Mouse (Mus musculus) lung, adult 2 months (tissue): ENCODE measurements around the gene Drd4. TPM values are rescaled to one million over a fixed set of nuclear protein-coding genes. Genes with fewer than 3 reads are reported as not detected.
"Not testable (repeated sequence)": the region's sequence is repeated elsewhere in the genome, so short reads cannot be mapped to it uniquely, and the experiment has no call there.

Experiments used
- DNase-seq: peaks from one replicate; pipeline ENCODE4 v3.0.0; 2022
- H3K4me1 ChIP-seq: fragments of 200-500 bp; 2 replicates; pipeline ENCODE4 v1.6.1; 2011; ENCODE audit warnings: low read length; ENCODE audit not compliant: control insufficient read depth, insufficient read depth
- H3K4me3 ChIP-seq: fragments of 200-500 bp; replicated peaks from 2 replicates; pipeline ENCODE3; 2011; ENCODE audit warnings: low read depth, mild to moderate bottlenecking, control low read depth, low read length; ENCODE audit errors: extremely low read depth
- CTCF ChIP-seq: fragments of 200-500 bp; IDR thresholded peaks from 2 replicates; pipeline ENCODE4 v1.5.1; 2011; ENCODE audit warnings: mild to moderate bottlenecking, low read length, control low read depth; ENCODE audit not compliant: insufficient read depth
- POLR2A ChIP-seq: fragments of 200-500 bp; IDR thresholded peaks from 2 replicates; pipeline ENCODE4 v1.6.1; 2011; ENCODE audit warnings: low read depth, mild to moderate bottlenecking, control low read depth, low read length, borderline replicate concordance; ENCODE audit errors: extremely low read depth
- WGBS: fragments of 180-500 bp; shearing (Covaris S2); methylation state at CpG from one replicate; pipeline ENCODE4 v1.1.7; 2018; 5-methylcytosine and 5-hydroxymethylcytosine counted together
- polyA plus RNA-seq: library from polyadenylated mRNA; depleted of rRNA; stranded (reverse); fragments of >200 nt; gene quantifications from 2 replicates; pipeline ENCODE4 v1.2.3, GENCODE M21; 2012; rRNA removed

Gene Drd4
- not detected in 2 replicates for polyA plus RNA-seq

- 7% methylated on average over 46 of the region's 46 CpGs for WGBS
- no peak for TF ChIP-seq CTCF
- TF ChIP-seq POLR2A, result no peak
- no peak for DNase-seq
- Histone ChIP-seq H3K4me1 (peaks cover 15% of the 10 kb centered on the region), H3K4me3 (no peak within 1 kb of the TSS)
Observed at GRCm38 (mm10) chr7:141291921-141292582, at the start of gene Drd4. TSS of gene Drd4 (plus strand) at chr7:141292006.

DNA sequence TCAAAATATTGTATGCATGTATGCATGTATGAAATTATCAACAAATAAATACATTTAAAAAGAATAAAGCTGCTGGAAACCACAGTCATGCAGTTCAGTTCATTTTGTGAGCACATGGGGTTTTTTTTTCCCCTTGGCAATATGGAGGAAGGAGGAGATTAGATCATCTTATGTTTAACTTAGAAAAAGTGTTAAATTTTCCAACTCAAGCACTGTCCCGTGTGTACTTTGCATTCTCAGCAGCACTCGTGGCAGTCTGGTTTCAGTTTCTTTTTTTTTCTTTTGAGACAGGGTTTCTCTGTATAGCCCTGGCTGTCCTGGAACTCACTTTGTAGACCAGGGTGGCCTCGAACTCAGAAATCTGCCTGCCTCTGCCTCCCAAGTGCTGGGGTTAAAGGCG, 41.3 kb upstream of the Drd4 start:
- not testable (repeated sequence) for DNase-seq, H3K4me3 ChIP-seq, H3K4me1 ChIP-seq
- WGBS, result 63% methylated on average over 4 of the region's 4 CpGs

DNA sequence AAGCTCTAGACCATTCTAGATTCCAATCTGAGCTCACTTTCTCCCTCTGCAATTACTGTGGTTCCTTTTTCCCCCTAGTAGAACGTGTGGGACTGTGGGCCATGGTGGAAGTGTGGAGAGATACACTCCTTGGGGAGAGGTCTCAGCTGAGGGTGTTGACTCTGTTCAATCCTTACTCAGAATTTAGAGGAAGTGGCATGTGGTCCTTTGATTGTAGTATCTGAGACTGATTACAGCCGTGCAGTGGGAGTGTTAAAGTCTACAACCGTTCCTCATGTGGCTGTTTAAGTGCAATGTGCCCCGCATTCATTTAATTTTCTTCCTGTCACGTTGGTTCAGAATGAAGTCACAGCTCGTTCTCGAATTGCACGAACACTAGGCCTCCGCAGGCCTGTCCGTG, 35.6 kb upstream of the Drd4 start:
- 92% methylated on average over 10 of the region's 10 CpGs for WGBS
- no peak for DNase-seq
- TF ChIP-seq CTCF, result no peak
- no peak for TF ChIP-seq POLR2A
- no peak overlapping the region for H3K4me3 ChIP-seq
- H3K4me1 ChIP-seq, result no peaks in the 10 kb centered on the region

GRCm38 (mm10) chr7:141261480-141261879, 30.3 kb upstream of the Drd4 start:
- H3K4me1 ChIP-seq, result peaks cover 6% of the 10 kb centered on the region
- no peak for TF ChIP-seq POLR2A
- TF ChIP-seq CTCF, result no peak
- H3K4me3 ChIP-seq, result no peak overlapping the region
- no peak for DNase-seq
- 85% methylated on average over 3 of the region's 3 CpGs for WGBS

DNA sequence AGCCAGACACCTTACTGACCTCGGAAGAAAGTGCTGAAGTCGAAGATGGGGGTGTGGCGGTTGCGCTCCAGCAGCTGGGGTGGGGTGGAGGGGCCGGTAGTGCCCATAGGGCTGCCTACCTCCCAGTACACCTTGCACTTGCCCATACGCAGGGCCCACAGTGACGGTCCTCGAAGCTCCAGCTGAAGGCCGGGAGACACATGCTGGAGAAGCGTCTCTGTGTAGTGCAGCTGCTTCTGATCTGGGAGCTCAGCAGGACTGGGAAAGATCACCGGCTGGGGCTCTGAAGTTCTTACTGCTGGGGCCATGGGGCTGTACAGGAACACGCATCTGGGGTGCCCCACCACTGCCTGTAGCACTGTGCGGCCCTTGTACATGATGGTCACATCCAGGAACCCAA, 28.2 kb upstream of the Drd4 start:
- Histone ChIP-seq H3K4me1 (peaks cover 7% of the 10 kb centered on the region), H3K4me3 (no peak overlapping the region)
- TF ChIP-seq POLR2A, result no peak
- no peak for TF ChIP-seq CTCF
- WGBS, result 87% methylated on average over 13 of the region's 13 CpGs
- DNase-seq, result no peak

GRCm38 (mm10) chr7:141264041-141264700, 27.6 kb upstream of the Drd4 start:
- no peak for TF ChIP-seq POLR2A
- TF ChIP-seq CTCF, result no peak
- peaks cover 8% of the 10 kb centered on the region for H3K4me1 ChIP-seq
- H3K4me3 ChIP-seq, result no peak overlapping the region
- DNase-seq, result no peak
- 73% methylated on average over 11 of the region's 11 CpGs for WGBS

- Histone ChIP-seq H3K4me1 (peaks cover 8% of the 10 kb centered on the region), H3K4me3 (peak overlapping the region; percentile 23)
- WGBS, result 21% methylated on average over 12 of the region's 12 CpGs
- peak; percentile 25 for DNase-seq
- TF ChIP-seq CTCF (peak; percentile 46), POLR2A (no peak)
Observed at GRCm38 (mm10) chr7:141264761-141265410, 26.9 kb upstream of the Drd4 start.

DNA sequence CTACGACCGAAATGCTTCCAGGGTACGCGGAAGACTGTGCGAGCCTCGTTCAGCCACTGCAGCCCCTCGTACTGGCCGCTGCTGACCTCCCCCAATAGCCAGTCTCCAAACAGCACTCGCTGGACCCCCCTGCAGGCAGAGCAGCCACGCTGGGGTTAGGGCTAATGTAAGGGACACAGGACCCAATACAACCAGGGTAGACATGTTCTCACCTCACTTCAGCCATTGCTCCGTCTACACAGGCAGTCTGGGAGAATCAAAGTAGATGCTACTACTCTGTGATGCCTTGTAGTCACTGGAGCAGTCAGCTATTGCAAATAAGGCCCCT, 26.4 kb upstream of the Drd4 start:
- Histone ChIP-seq H3K4me1 (peaks cover 8% of the 10 kb centered on the region), H3K4me3 (peak overlapping the region; percentile 23)
- no peak for TF ChIP-seq POLR2A
- TF ChIP-seq CTCF, result no peak
- DNase-seq, result peak; percentile 18
- WGBS, result 26% methylated on average over 11 of the region's 11 CpGs

DNA sequence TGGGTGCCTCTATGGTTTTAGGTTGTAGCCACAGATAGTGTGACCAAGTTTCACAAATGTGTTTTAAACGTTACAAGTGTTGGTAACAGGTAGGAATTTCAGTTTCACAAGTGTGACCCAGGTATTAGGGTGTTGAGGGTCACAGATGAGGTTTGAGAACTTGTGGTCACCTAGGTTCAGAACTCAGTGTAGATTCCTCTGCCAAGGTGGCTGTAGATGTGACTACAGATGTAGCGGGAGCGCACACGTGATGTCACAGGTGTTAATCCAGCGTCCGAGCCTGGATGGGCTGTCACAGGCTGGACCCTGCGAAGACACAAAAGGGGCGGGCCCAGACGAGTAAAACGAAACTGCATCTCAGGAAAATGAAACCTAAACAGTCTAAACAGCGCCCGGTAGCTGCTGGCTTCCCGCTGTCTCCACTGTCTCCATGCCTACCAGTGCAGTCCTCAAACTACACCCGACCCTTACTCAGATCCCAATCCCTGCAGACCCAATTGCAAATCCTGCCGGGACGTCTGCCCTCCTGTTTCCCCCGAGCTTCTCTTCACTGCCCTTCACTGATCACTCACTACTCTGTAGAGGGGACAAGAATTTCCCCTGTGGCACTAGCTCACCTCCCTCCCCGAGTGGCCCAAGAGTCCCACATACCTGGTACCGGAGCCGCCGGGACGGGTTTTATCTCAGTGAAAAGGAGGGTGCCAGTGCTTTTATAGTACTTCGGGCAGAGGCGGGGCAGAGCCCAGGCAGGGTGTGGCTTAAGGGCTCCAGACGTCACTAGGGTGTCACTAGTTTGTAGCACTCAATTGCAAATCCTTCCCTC, 25.9 kb upstream of the Drd4 start, which contains the start of gene Irf7:
Gene Irf7, minus strand, starts transcription at position 743 of the 823 bp plus-strand sequence.
- peak within 1 kb of the TSS; percentile 90 for H3K4me3 ChIP-seq
- H3K4me1 ChIP-seq, result peaks cover 8% of the 10 kb centered on the region
- peak; percentile 74 for DNase-seq
- 2% methylated on average over 25 of the region's 25 CpGs for WGBS
- TF ChIP-seq CTCF (no peak), POLR2A (peak; percentile 63; the same call in 1 of the 2 replicates)
